Mouse (Mus musculus): ENCODE measurements around the gene Ckb. TPM values are rescaled to one million over a fixed set of nuclear protein-coding genes. Genes with fewer than 3 reads are reported as not detected.
A peak's percentile ranks its signal among the peaks of the same experiment; 100 is the strongest.

The Ckb gene
- polyA plus RNA-seq, 1 experiment from 2014 or later = 2,837 TPM

DNA sequence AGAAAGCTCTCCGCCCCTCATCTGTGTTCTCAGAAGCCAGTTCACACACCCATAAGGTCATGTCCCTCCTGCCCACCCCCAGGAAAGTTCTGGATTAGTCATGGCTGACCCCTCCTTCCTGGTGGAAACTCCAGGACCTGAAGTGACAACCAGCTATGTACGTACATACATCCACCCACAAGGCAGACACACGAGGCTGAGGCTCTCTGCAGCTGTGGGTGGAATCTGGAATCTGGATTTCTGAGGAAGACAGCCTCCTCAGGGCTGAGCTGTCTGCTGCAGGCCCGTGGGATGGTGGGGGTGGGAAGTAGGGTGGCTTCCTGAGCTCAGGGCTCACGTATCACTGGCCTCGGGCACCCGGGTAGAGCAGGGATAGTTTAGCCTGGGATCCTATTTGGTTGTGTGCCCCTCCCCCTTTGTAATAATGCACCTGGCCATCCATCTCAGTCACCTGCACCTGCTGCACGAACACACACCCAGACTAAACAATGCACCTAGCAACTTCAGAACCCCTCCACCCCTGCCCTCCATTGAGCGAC, 28.9 kb upstream of the Ckb start:
- H3K9me3 ChIP-seq (replicated peaks) = no peaks in the 10 kb centered on the region
- 85% methylated on average over 9 of the region's 9 CpGs for WGBS
- H3K36me3 ChIP-seq = no peaks in the 10 kb centered on the region
- no peak overlapping the region for H3K4me3 ChIP-seq
- peak overlapping the region; percentile 63; the same call in 1 of the 2 replicates for H3K27ac ChIP-seq (replicated peaks)
- no peaks in the 10 kb centered on the region for H3K27me3 ChIP-seq (ENCODE audit: low read depth, poor library complexity, severe bottlenecking)
- peaks cover 40% of the 10 kb centered on the region for H3K4me1 ChIP-seq
- DNase-seq (ENCODE audit: low spot score) = no peak

DNA sequence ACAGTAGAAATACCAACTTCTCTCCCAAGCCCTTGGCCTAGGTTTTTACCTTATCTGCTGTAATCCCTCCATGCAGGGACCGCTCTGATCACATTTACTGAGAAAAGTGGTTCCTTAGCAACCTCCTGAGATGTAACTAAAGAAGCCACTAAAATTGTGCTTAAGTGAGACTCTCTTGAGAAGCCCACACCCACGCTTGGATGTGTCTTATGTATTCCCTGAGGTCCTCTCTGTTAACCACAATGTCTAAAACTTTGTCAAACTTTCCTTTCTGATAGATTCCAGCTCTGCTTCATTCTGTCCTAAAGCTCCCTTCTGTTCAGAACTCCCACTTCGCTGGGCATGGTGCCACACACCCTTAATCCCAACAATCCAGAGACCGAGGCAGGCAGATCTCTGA, 27.4 kb upstream of the Ckb start:
- H3K27me3 ChIP-seq (ENCODE audit: low read depth, poor library complexity, severe bottlenecking) = no peaks in the 10 kb centered on the region
- no peak for DNase-seq (ENCODE audit: low spot score)
- H3K27ac ChIP-seq (replicated peaks) = peak overlapping the region; percentile 63
- no peaks in the 10 kb centered on the region for H3K9me3 ChIP-seq (replicated peaks)
- peaks cover 44% of the 10 kb centered on the region for H3K4me1 ChIP-seq
- WGBS = 86% methylated on average over 4 of the region's 4 CpGs
- H3K4me3 ChIP-seq = no peak overlapping the region
- no peaks in the 10 kb centered on the region for H3K36me3 ChIP-seq

DNA sequence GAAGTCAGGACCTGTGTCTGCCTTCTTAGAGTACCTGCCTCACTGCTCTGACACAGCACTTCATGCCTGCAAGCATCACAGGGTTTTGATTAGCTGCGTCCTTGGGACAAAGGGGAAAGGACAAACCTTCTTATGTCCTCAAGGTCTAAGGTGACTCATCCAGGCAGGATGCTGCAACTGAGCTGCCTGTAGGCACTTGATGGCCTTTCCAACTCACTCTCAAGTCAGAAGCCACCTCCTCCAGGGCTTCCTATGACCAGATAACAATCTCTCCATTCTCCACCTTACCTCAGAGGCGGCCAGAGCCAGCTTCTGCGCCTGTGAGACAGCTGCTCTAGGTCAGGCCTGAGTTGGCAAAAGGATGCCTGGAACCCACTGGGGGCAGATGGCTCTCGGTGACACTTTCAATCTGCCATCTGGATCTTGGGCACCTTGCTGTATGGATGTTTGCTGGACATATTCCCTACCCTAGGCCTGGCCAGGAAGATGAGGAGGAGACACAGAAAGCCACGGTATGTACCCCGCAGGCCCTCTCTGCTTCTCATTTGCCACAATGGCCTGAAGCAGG, 26.3 kb upstream of the Ckb start:
- no peak for DNase-seq (ENCODE audit: low spot score)
- WGBS = 92% methylated on average over 6 of the region's 6 CpGs
- Histone ChIP-seq H3K27me3 (ENCODE audit: low read depth, poor library complexity, severe bottlenecking) (no peaks in the 10 kb centered on the region), H3K27ac (replicated peaks) (peak overlapping the region; percentile 99), H3K36me3 (no peaks in the 10 kb centered on the region), H3K9me3 (replicated peaks) (no peaks in the 10 kb centered on the region), H3K4me3 (no peak overlapping the region), H3K4me1 (peaks cover 53% of the 10 kb centered on the region)

DNA sequence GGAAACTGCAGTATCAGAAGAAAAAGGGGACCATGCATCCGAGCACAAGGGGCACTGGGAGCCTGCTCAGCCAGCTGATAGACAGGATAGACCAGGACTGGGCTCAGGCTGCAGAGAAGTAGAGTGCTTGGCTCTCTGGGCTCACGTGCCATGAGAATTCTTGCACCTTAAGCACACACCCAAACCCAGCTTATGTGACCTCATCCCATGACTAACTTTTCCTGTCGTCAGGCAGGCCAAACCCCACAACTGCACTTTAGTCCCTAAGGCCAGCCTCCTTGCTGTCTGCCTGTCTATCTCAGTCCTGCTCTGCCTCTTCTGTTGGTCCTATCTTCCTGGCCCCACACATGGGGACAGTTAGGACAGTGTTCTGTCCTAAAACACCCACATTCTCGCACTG, 25.6 kb upstream of the Ckb start:
- H3K4me3 ChIP-seq = no peak overlapping the region
- peaks cover 60% of the 10 kb centered on the region for H3K4me1 ChIP-seq
- no peak for DNase-seq (ENCODE audit: low spot score)
- no peaks in the 10 kb centered on the region for H3K9me3 ChIP-seq (replicated peaks)
- H3K36me3 ChIP-seq = no peaks in the 10 kb centered on the region
- H3K27me3 ChIP-seq (ENCODE audit: low read depth, poor library complexity, severe bottlenecking) = no peaks in the 10 kb centered on the region
- WGBS = 78% methylated on average over 4 of the region's 4 CpGs
- peak overlapping the region; percentile 99 for H3K27ac ChIP-seq (replicated peaks)

DNA sequence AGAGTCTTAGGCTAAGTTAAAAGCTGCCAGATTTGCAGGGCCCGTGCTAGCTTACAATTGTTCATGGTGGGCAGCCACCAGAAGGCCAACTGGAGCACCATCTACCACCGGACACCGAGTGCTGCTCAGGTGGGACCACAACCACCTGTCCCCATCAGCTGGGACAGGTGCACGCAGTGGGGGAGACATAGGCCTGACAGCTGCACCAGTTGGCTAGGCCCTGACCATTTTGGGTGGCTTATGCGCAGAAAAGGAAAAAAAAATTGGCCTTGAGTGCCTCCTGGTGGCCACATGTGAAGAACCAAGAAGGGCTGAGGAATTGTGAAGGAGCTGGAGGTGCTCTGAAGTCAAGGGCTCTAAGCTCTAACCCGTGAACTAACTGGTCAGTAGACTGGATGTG, 24.1 kb upstream of the Ckb start:
- Histone ChIP-seq H3K9me3 (replicated peaks) (no peaks in the 10 kb centered on the region), H3K4me3 (peak overlapping the region; percentile 43; the same call in 1 of the 2 replicates), H3K36me3 (no peaks in the 10 kb centered on the region), H3K27me3 (ENCODE audit: low read depth, poor library complexity, severe bottlenecking) (no peaks in the 10 kb centered on the region), H3K27ac (replicated peaks) (peak overlapping the region; percentile 99), H3K4me1 (peaks cover 75% of the 10 kb centered on the region)
- peak; percentile 83 for DNase-seq (ENCODE audit: low spot score)
- whole genome bisulfite sequencing = 25% methylated on average over 6 of the region's 6 CpGs

DNA sequence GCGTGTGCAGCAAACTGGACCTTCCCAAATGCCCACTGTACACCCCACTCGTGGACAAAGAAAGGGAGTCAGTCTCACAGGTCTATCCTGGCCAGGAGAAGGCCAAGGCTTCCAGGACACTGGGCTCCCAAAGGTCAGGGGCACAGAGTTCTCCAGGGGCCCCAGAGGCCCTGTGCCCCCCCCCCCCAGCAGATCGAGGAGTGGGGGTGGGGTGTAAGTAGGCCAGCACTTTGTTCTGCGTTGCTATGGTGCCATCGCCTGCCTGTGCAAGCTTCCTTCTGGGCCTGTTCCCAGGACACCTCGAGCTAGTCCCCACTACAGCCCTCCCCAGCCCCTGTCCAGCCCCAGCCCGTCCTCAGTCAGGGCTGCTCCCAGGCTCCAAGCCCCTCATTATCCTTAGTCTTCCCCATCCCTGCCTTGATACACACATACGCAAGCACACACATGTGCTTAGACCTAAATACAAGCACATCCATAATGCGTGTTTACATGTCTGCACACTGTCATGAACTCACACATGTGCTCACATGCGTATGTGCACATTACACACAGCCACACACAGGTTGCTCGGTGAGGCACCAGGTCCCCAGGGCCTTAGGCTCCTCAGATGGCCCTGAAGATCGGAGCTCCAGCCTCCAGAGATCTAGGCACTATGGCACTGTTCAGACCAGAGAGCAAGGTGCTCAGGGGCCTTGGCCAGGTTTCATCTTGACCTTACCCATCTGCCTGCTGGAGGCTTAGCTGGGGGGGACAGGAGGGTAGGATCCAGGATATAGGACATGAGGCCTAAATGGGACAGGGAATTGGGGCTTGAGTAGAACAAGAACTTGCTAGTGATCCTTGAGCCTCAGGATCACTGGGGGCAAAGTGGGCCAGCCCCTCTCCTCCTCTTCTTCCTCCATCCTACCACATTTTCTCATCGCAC, 23.0 kb upstream of the Ckb start:
- Histone ChIP-seq H3K4me1 (peaks cover 77% of the 10 kb centered on the region), H3K36me3 (no peaks in the 10 kb centered on the region), H3K27ac (replicated peaks) (peak overlapping the region; percentile 99), H3K9me3 (replicated peaks) (no peaks in the 10 kb centered on the region), H3K4me3 (peak overlapping the region; percentile 43), H3K27me3 (ENCODE audit: low read depth, poor library complexity, severe bottlenecking) (no peaks in the 10 kb centered on the region)
- 38% methylated on average over 13 of the region's 13 CpGs for WGBS
- peak; percentile 84 for DNase-seq (ENCODE audit: low spot score)

GRCm38 (mm10) chr12:111694271-111694781, 22.2 kb upstream of the Ckb start:
- Histone ChIP-seq H3K27me3 (ENCODE audit: low read depth, poor library complexity, severe bottlenecking) (no peaks in the 10 kb centered on the region), H3K36me3 (no peaks in the 10 kb centered on the region), H3K9me3 (replicated peaks) (no peaks in the 10 kb centered on the region), H3K4me1 (peaks cover 77% of the 10 kb centered on the region), H3K27ac (replicated peaks) (peak overlapping the region; percentile 99), H3K4me3 (peak overlapping the region; percentile 43)
- DNase-seq (ENCODE audit: low spot score) = no peak
- WGBS = 6% methylated on average over 12 of the region's 12 CpGs

- DNase-seq (ENCODE audit: low spot score) = peak; percentile 94
- H3K36me3 ChIP-seq = no peaks in the 10 kb centered on the region
- WGBS = 13% methylated on average over 18 of the region's 18 CpGs
- no peaks in the 10 kb centered on the region for H3K27me3 ChIP-seq (ENCODE audit: low read depth, poor library complexity, severe bottlenecking)
- peak overlapping the region; percentile 99 for H3K27ac ChIP-seq (replicated peaks)
- peaks cover 85% of the 10 kb centered on the region for H3K4me1 ChIP-seq
- no peaks in the 10 kb centered on the region for H3K9me3 ChIP-seq (replicated peaks)
- peak overlapping the region; percentile 43 for H3K4me3 ChIP-seq
Observed at GRCm38 (mm10) chr12:111693341-111694270, 21.5 kb upstream of the Ckb start.

GRCm38 (mm10) chr12:111692899-111693298, 20.8 kb upstream of the Ckb start:
- Histone ChIP-seq H3K4me3 (peak overlapping the region; percentile 43), H3K27ac (replicated peaks) (peak overlapping the region; percentile 99), H3K4me1 (peaks cover 92% of the 10 kb centered on the region), H3K36me3 (no peaks in the 10 kb centered on the region), H3K9me3 (replicated peaks) (no peaks in the 10 kb centered on the region), H3K27me3 (ENCODE audit: low read depth, poor library complexity, severe bottlenecking) (no peaks in the 10 kb centered on the region)
- peak; percentile 39 for DNase-seq (ENCODE audit: low spot score)
- WGBS = 75% methylated on average over 5 of the region's 5 CpGs

DNA sequence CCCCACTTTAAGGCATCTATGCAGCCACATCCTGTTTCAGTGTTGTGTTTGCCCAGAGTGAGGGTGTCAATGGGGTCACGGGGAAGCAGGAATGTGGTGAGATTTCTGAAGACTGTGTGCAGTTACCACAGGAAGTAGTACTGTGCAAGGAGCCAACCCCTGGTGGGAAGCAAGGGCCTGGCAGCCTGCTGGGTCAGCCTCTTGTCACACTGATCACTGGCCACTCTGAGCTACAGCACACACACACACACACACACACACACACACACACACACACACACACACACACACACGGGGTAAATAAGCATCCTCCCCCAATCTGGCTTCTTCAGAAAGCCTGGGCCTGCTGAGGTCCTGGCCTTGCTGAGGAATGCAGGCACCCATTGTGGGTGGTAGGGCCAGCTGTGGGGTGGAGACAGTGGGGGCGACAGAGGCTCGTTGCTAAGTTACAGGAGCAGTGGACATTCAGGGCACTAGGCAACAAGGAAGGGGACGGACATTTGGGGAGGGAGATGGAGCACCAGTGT, 19.3 kb upstream of the Ckb start:
- Histone ChIP-seq H3K4me1 (peaks cover 100% of the 10 kb centered on the region), H3K9me3 (replicated peaks) (no peaks in the 10 kb centered on the region), H3K27ac (replicated peaks) (peak overlapping the region; percentile 99), H3K27me3 (ENCODE audit: low read depth, poor library complexity, severe bottlenecking) (no peaks in the 10 kb centered on the region), H3K36me3 (no peaks in the 10 kb centered on the region), H3K4me3 (peak overlapping the region; percentile 43; the same call in 1 of the 2 replicates)
- peak; percentile 89 for DNase-seq (ENCODE audit: low spot score)
- WGBS = 4% methylated on average over 5 of the region's 5 CpGs

- peaks cover 90% of the 10 kb centered on the region for H3K4me1 ChIP-seq
- 91% methylated on average over 11 of the region's 11 CpGs for WGBS
- H3K4me3 ChIP-seq = no peak overlapping the region
- no peak for DNase-seq (ENCODE audit: low spot score)
- H3K9me3 ChIP-seq (replicated peaks) = no peaks in the 10 kb centered on the region
- H3K27ac ChIP-seq (replicated peaks) = peak overlapping the region; percentile 99
- peaks cover under 1% of the 10 kb centered on the region for H3K36me3 ChIP-seq
- no peaks in the 10 kb centered on the region for H3K27me3 ChIP-seq (ENCODE audit: low read depth, poor library complexity, severe bottlenecking)
Observed at GRCm38 (mm10) chr12:111689426-111689825, 17.3 kb upstream of the Ckb start.

DNA sequence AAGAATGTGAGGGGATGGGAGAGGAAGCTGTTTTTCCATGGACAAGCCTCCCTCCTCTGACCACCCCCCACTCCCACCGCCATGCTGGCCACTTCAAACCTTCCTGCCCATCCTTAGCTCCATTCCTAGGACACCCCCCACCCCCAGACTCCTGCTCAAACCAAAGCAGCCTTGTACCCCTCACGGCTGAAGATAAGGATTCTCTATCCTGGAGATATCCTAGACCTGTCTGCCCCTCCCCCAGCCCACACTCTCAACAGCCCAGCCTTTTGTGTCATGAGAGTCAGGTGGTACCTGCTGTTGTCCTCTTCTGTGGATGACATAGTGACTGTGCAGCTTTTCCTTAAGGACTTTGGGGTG, 15.9 kb upstream of the Ckb start:
- Histone ChIP-seq H3K4me1 (peaks cover 78% of the 10 kb centered on the region), H3K36me3 (peaks cover 15% of the 10 kb centered on the region), H3K27me3 (ENCODE audit: low read depth, poor library complexity, severe bottlenecking) (no peaks in the 10 kb centered on the region), H3K27ac (replicated peaks) (peak overlapping the region; percentile 99), H3K4me3 (peak overlapping the region; percentile 14; the same call in 1 of the 2 replicates), H3K9me3 (replicated peaks) (no peaks in the 10 kb centered on the region)
- 35% methylated on average over 2 of the region's 2 CpGs for WGBS
- no peak for DNase-seq (ENCODE audit: low spot score)
